Mouse (Mus musculus) forebrain, embryonic 15.5 days (tissue): ENCODE measurements at regions not wholly inside any gene's neighbourhood (a gene's known extent, or its start where the extent isn't known, plus 50 kb on each side); places are given as distances from the start of the nearest gene placed in this dataset.

Experiments used
- ATAC-seq: fragments of 200-750 bp; cut with Nextera tagmentation; replicated peaks from 2 replicates; pipeline ENCODE4 v1.8.0; 2017; ENCODE audit warnings: mild to moderate bottlenecking, moderate TSS enrichment, moderate library complexity
- H3K27ac ChIP-seq: fragments of 300-500 bp; sonication (generic); replicated peaks from 2 replicates; pipeline ENCODE4 v1.5.1; 2015; ENCODE audit warnings: mild to moderate bottlenecking, inconsistent platforms
- H3K27me3 ChIP-seq: fragments of 300-500 bp; sonication (generic); 2 replicates; pipeline ENCODE4 v1.6.1; 2015; ENCODE audit warnings: inconsistent platforms
- H3K36me3 ChIP-seq: fragments of 300-500 bp; sonication (generic); 2 replicates; pipeline ENCODE4 v1.6.1; 2015; ENCODE audit warnings: mild to moderate bottlenecking, inconsistent platforms
- H3K4me1 ChIP-seq: fragments of 300-500 bp; sonication (generic); 2 replicates; pipeline ENCODE4 v1.6.1; 2015; ENCODE audit warnings: inconsistent platforms
- H3K4me2 ChIP-seq: fragments of 300-500 bp; sonication (generic); replicated peaks from 2 replicates; pipeline ENCODE4 v1.6.1; 2015; ENCODE audit warnings: mild to moderate bottlenecking, inconsistent platforms
- H3K4me3 ChIP-seq: fragments of 300-500 bp; sonication (generic); 2 replicates; pipeline ENCODE4 v1.5.1; 2015; ENCODE audit warnings: mild to moderate bottlenecking, inconsistent platforms
- H3K9ac ChIP-seq: fragments of 300-500 bp; sonication (generic); replicated peaks from 2 replicates; pipeline ENCODE4 v1.6.1; 2015; ENCODE audit warnings: mild to moderate bottlenecking, inconsistent platforms
- H3K9me3 ChIP-seq: fragments of 300-500 bp; sonication (generic); 2 replicates; pipeline ENCODE4 v1.6.1; 2016; ENCODE audit warnings: inconsistent platforms
- WGBS: fragments of 180-500 bp; shearing (Covaris S2); methylation state at CpG from one replicate; pipeline ENCODE4 v1.1.7; 2015; ENCODE audit warnings: mixed read lengths; 5-methylcytosine and 5-hydroxymethylcytosine counted together

DNA sequence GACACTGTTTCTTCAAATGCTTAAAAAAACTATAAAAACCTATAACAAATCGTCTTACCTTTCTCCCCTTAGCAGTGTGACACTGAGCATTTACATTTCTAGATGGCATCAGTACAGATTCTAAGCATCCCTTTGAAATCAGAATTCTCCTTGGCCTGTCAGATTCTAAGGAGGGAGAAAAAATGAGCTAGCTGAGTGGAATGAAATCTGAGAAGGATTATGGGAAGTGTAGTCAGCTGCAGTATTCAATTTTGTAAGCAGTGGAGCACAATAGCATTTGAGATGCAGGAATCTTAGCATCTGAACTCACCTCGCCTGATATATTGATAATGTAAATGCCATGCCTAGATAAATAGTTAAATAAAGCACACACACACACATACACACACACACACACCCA lies 240.4 kb upstream of the C030005K15Rik start:
- 0 out of 2 replicates have a peak, but pooled peaks have one; percentile 19 for ATAC-seq

DNA sequence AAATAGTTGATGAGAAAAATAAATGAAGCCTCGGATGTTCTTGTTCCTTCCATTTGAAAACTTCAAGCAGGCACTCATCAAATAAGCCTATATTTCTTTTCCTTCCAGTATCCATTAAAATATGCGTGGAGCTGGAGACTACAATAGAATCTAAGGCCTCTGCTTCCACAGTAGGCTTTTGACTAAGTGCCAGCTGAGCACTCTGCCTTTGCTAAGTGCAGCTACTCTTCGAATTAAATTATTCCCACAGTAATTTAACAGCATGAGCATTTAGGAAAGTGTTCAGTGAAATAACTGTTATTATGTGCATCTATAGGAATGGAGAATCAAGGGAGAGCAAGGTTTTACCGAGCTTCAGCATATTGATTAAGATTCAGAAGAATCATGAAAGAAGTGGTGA lies 280.5 kb upstream of the C030005K15Rik start:
- H3K9ac ChIP-seq: no peak overlapping the region
- H3K4me3 ChIP-seq: no peak overlapping the region
- H3K4me1 ChIP-seq: peaks cover 9% of the 10 kb centered on the region; the same call in 1 of the 2 replicates
- no peaks in the 10 kb centered on the region for H3K27me3 ChIP-seq
- no peaks in the 10 kb centered on the region for H3K36me3 ChIP-seq
- peak overlapping the region; percentile 36 for H3K27ac ChIP-seq
- H3K9me3 ChIP-seq: no peaks in the 10 kb centered on the region
- ATAC-seq: peak; percentile 89
- 12% methylated on average over 4 of the region's 4 CpGs for WGBS
- no peak overlapping the region for H3K4me2 ChIP-seq

More for the DNA sequence above, 240.4 kb upstream of the C030005K15Rik start:
- H3K9me3 ChIP-seq: no peaks in the 10 kb centered on the region
- H3K36me3 ChIP-seq: no peaks in the 10 kb centered on the region
- H3K4me2 ChIP-seq: no peak overlapping the region
- 78% methylated on average over 2 of the region's 2 CpGs for WGBS
- no peak overlapping the region for H3K27ac ChIP-seq
- no peak overlapping the region for H3K4me3 ChIP-seq
- no peaks in the 10 kb centered on the region for H3K27me3 ChIP-seq
- H3K9ac ChIP-seq: no peak overlapping the region
- no peaks in the 10 kb centered on the region for H3K4me1 ChIP-seq

- no peaks in the 10 kb centered on the region for H3K9me3 ChIP-seq
- no peak overlapping the region for H3K9ac ChIP-seq
- H3K4me1 ChIP-seq: peaks cover 9% of the 10 kb centered on the region; the same call in 1 of the 2 replicates
- H3K27me3 ChIP-seq: no peaks in the 10 kb centered on the region
- ATAC-seq: peak; percentile 54; the same call in 1 of the 2 replicates
- no peaks in the 10 kb centered on the region for H3K36me3 ChIP-seq
- no peak overlapping the region for H3K4me2 ChIP-seq
- 9% methylated on average over 1 of the region's 1 CpGs for WGBS
- H3K27ac ChIP-seq: no peak overlapping the region
- no peak overlapping the region for H3K4me3 ChIP-seq
Observed at GRCm38 (mm10) chr10:98008355-98008754, 281.8 kb upstream of the C030005K15Rik start.

GRCm38 (mm10) chr10:98012916-98013315 lies 286.4 kb upstream of the C030005K15Rik start:
- ATAC-seq: no peak
- WGBS: 77% methylated on average over 2 of the region's 2 CpGs
- no peak overlapping the region for H3K9ac ChIP-seq
- H3K4me2 ChIP-seq: no peak overlapping the region
- no peak overlapping the region for H3K27ac ChIP-seq
- no peaks in the 10 kb centered on the region for H3K9me3 ChIP-seq
- H3K4me3 ChIP-seq: no peak overlapping the region
- H3K36me3 ChIP-seq: no peaks in the 10 kb centered on the region
- no peaks in the 10 kb centered on the region for H3K4me1 ChIP-seq
- H3K27me3 ChIP-seq: no peaks in the 10 kb centered on the region

DNA sequence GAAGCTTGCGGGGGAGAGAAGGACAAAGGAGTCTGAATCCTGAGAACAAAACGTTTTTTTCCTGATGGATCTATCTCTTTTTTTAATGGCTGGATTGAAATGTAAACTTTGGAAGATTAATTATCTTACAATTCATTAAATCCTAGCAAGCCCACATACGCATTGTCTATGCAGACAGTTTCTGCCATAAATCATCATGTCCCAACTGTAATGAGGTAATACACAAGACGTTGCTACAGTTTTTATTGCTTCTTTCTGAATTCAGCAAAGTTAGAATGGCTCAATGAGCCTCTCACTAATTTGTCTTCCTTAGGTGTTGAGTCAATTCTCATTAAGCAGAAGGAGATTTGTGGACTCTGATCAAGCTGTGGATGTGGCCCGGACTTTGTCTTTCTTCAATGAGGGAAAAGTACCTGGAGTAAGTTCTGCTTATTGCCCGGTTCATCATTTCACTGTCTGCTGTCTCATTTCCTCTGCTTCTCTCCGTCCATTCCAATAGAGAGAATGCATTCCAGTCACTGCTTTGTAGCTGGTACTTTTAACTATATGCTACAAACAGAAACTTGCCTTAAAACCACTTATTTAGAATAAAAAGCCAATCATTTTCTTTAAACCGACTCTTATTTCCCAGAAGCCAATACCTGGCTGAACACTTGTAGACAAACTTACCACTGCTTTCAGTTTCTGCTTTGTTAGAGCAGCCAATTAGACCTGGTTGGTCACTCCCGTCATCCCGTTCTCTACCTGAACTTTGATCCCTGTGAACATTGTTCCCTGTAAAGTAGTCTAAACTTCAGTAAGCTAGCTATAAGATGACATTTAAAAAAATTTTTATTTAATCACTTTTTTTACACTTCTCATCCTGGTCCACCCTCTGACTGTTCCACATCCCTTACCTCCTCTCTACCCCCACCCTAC lies 288.7 kb upstream of the C030005K15Rik start:
- no peaks in the 10 kb centered on the region for H3K36me3 ChIP-seq
- H3K27me3 ChIP-seq: no peaks in the 10 kb centered on the region
- ATAC-seq: no peak
- no peaks in the 10 kb centered on the region for H3K4me1 ChIP-seq
- no peak overlapping the region for H3K27ac ChIP-seq
- H3K9me3 ChIP-seq: no peaks in the 10 kb centered on the region
- no peak overlapping the region for H3K4me3 ChIP-seq
- H3K9ac ChIP-seq: no peak overlapping the region
- 82% methylated on average over 10 of the region's 10 CpGs for WGBS
- H3K4me2 ChIP-seq: no peak overlapping the region

- H3K4me2 ChIP-seq: no peak overlapping the region
- H3K27ac ChIP-seq: no peak overlapping the region
- H3K9me3 ChIP-seq: no peaks in the 10 kb centered on the region
- H3K27me3 ChIP-seq: no peaks in the 10 kb centered on the region
- ATAC-seq: no peak
- H3K4me1 ChIP-seq: no peaks in the 10 kb centered on the region
- no peaks in the 10 kb centered on the region for H3K36me3 ChIP-seq
- H3K4me3 ChIP-seq: no peak overlapping the region
- H3K9ac ChIP-seq: no peak overlapping the region
- 96% methylated on average over 2 of the region's 2 CpGs for WGBS
Observed at GRCm38 (mm10) chr10:98016596-98017304, 290.2 kb upstream of the C030005K15Rik start.

DNA sequence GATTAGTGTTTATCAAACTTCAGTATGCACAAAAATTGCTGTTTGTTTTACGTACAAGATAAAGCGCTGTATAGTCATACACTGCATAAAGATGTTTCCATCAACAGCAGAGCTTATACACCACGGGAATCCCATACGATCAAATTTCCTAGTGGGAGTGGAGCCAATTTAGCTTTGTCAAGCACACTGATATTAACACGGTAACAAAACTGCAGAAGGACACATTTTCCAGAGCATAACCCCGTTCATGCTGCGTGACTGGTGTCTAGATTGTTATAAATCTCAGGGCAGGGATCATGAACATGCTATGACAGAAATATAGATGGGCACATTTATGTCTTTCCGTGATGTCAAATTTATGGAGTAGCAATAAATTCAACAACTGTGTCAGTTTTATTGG lies 302.6 kb upstream of the C030005K15Rik start:
- WGBS: 76% methylated on average over 8 of the region's 8 CpGs
- no peak overlapping the region for H3K4me3 ChIP-seq

DNA sequence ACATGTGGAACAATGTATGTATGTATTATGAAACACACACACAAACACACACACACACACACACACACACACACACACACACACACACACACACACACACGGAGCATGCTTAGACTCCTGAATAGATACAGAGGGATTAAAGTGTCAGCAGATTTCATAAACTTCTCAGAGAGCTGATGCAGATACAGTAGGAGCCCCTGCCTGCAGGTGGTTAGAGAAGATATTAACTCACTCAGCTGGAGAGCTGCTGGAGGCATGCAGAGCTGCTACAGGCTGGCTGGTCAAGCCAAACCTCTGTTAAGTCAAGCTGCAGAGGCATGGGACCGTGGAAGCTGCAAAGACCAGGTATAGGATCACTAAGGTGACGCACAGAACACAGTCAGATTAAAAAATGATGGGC lies 303.1 kb upstream of the C030005K15Rik start:
- H3K4me2 ChIP-seq: no peak overlapping the region
- H3K4me1 ChIP-seq: no peaks in the 10 kb centered on the region
- H3K4me3 ChIP-seq: no peak overlapping the region
- H3K9me3 ChIP-seq: no peaks in the 10 kb centered on the region
- no peak overlapping the region for H3K27ac ChIP-seq
- H3K27me3 ChIP-seq: no peaks in the 10 kb centered on the region
- no peaks in the 10 kb centered on the region for H3K36me3 ChIP-seq
- 69% methylated on average over 3 of the region's 3 CpGs for WGBS
- ATAC-seq: no peak
- no peak overlapping the region for H3K9ac ChIP-seq

More for the DNA sequence above, 302.6 kb upstream of the C030005K15Rik start:
- ATAC-seq: no peak
- Histone ChIP-seq H3K4me2 (no peak overlapping the region), H3K27me3 (no peaks in the 10 kb centered on the region), H3K27ac (no peak overlapping the region), H3K4me1 (no peaks in the 10 kb centered on the region), H3K9me3 (no peaks in the 10 kb centered on the region), H3K9ac (no peak overlapping the region), H3K36me3 (no peaks in the 10 kb centered on the region)

DNA sequence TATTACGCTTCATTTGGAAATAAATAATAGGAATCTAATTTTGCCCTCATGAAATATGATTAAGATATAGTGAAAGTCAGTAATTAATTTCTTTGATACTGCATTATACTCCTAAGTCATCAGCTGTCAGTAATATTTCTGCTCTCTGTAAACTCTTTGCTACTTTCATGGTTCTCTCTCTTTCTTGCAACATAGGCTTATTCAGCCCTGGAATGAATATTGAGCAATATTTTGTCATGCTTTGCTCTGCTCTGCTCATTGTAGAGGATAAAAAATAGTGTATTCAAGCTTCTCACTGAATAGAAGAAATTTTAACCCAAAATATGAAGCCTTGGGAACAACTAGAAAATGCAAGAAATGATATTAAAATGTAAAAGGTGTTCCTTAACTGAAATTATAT lies 306.1 kb upstream of the C030005K15Rik start:
- H3K9me3 ChIP-seq: no peaks in the 10 kb centered on the region
- 98% methylated on average over 1 of the region's 1 CpGs for WGBS

GRCm38 (mm10) chr10:98041766-98042165 lies 315.2 kb upstream of the C030005K15Rik start:
- Histone ChIP-seq H3K9me3 (0 out of 2 replicates have a peak, but pooled peaks cover 4% of the 10 kb centered on the region), H3K4me2 (no peak overlapping the region), H3K4me1 (no peaks in the 10 kb centered on the region), H3K9ac (no peak overlapping the region), H3K27me3 (no peaks in the 10 kb centered on the region), H3K36me3 (no peaks in the 10 kb centered on the region), H3K27ac (no peak overlapping the region), H3K4me3 (no peak overlapping the region)
- WGBS: 33% methylated on average over 4 of the region's 4 CpGs
- ATAC-seq: no peak

More for the DNA sequence above, 306.1 kb upstream of the C030005K15Rik start:
- Histone ChIP-seq H3K4me1 (no peaks in the 10 kb centered on the region), H3K4me2 (no peak overlapping the region), H3K4me3 (no peak overlapping the region), H3K9ac (no peak overlapping the region), H3K36me3 (no peaks in the 10 kb centered on the region), H3K27ac (no peak overlapping the region), H3K27me3 (no peaks in the 10 kb centered on the region)
- ATAC-seq: no peak

- Histone ChIP-seq H3K27ac (no peak overlapping the region), H3K27me3 (no peaks in the 10 kb centered on the region), H3K4me2 (no peak overlapping the region), H3K4me1 (no peaks in the 10 kb centered on the region), H3K36me3 (no peaks in the 10 kb centered on the region), H3K9ac (no peak overlapping the region), H3K4me3 (no peak overlapping the region), H3K9me3 (0 out of 2 replicates have a peak, but pooled peaks cover 4% of the 10 kb centered on the region)
- no peak for ATAC-seq
- 76% methylated on average over 2 of the region's 2 CpGs for WGBS
Observed at GRCm38 (mm10) chr10:98043873-98044272, 317.3 kb upstream of the C030005K15Rik start.

DNA sequence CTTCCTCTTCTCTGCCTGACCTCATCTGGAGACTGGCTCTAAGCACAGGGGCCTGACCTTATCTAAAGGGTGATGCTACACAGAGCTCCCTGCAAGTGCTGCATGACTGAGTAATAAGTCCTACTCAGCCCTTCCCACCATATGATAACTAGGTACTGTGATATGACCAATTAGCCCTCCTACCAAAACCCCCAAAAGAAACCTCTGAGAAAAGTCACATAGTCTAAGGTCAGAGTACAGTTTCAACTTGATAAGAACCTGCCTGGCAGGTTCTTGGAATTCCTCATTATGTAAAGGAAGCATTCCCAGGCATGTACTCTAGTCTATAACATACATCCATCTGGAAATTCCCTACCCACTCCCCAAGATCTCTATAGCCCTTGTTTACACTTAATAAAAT lies 318.0 kb upstream of the C030005K15Rik start:
- H3K36me3 ChIP-seq: no peaks in the 10 kb centered on the region

More for the DNA sequence above, 318.0 kb upstream of the C030005K15Rik start:
- no peak for ATAC-seq
- H3K27ac ChIP-seq: no peak overlapping the region
- no peaks in the 10 kb centered on the region for H3K27me3 ChIP-seq
- 0 out of 2 replicates have a peak, but pooled peaks cover 4% of the 10 kb centered on the region for H3K9me3 ChIP-seq
- no peak overlapping the region for H3K4me3 ChIP-seq
- H3K4me1 ChIP-seq: no peaks in the 10 kb centered on the region
- no peak overlapping the region for H3K4me2 ChIP-seq
- no peak overlapping the region for H3K9ac ChIP-seq
